Mouse (Mus musculus) kidney, postnatal 4 days (tissue): Measurements from ENCODE around the gene Rab33b.
A peak's percentile ranks its signal among the peaks of the same experiment; 100 is the strongest.
"Not testable (repeated sequence)": the region's sequence is repeated elsewhere in the genome, so short reads cannot be mapped to it uniquely, and the experiment has no call there.

Experiments
- DNase-seq, 2 experiments: peaks; one replicate each; pipeline ENCODE4 v3.0.0; 2021; ENCODE audit warnings: mixed read lengths in 2 of 2

Rab33b gene

GRCm38 (mm10) chr3:51483741-51484359 is at the start of gene Rab33b:
Gene Rab33b, plus strand, starts transcription at chr3:51483920.
- peak; percentile 97 to 99 for DNase-seq

- DNase-seq: not testable (repeated sequence)
Measured at GRCm38 (mm10) chr3:51434364-51434763, 49.4 kb upstream of the Rab33b start.

GRCm38 (mm10) chr3:51434871-51435595 is 48.7 kb upstream of the Rab33b start:
- no peak for DNase-seq

- no peak for DNase-seq
Measured at GRCm38 (mm10) chr3:51468530-51468929, 15.2 kb upstream of the Rab33b start.

GRCm38 (mm10) chr3:51475706-51476105 is 8.0 kb upstream of the Rab33b start:
- no peak for DNase-seq

- DNase-seq: no peak
Measured at GRCm38 (mm10) chr3:51479893-51480292, 3.8 kb upstream of the Rab33b start.

GRCm38 (mm10) chr3:51481059-51481458 is 2.7 kb upstream of the Rab33b start:
- peak; percentile 70 to 73 for DNase-seq

GRCm38 (mm10) chr3:51481881-51482280 is 1.8 kb upstream of the Rab33b start:
- no peak for DNase-seq

GRCm38 (mm10) chr3:51482781-51483180 is 939 bp upstream of the Rab33b start:
- DNase-seq: no peak

GRCm38 (mm10) chr3:51484370-51484769 is 650 bp downstream of the Rab33b start:
- DNase-seq: no peak

- no peak for DNase-seq
Measured at GRCm38 (mm10) chr3:51485347-51485746, 1.6 kb downstream of the Rab33b start.

- DNase-seq: no peak
Measured at GRCm38 (mm10) chr3:51486491-51487195, 2.9 kb downstream of the Rab33b start.

- no peak for DNase-seq
Measured at GRCm38 (mm10) chr3:51490088-51490753, 6.5 kb downstream of the Rab33b start.

- no peak for DNase-seq
Measured at GRCm38 (mm10) chr3:51493272-51493838, 9.6 kb downstream of the Rab33b start.

- no peak for DNase-seq
Measured at GRCm38 (mm10) chr3:51494466-51494865, 10.7 kb downstream of the Rab33b start.

- no peak for DNase-seq
Measured at GRCm38 (mm10) chr3:51495646-51496045, 11.9 kb downstream of the Rab33b start.

- DNase-seq: no peak
Measured at GRCm38 (mm10) chr3:51497978-51498377, 14.3 kb downstream of the Rab33b start.

- DNase-seq: no peak
Measured at GRCm38 (mm10) chr3:51498659-51499058, 14.9 kb downstream of the Rab33b start.

- DNase-seq: no peak
Measured at GRCm38 (mm10) chr3:51499876-51500275, 16.2 kb downstream of the Rab33b start.

GRCm38 (mm10) chr3:51504385-51504952 is 20.7 kb downstream of the Rab33b start:
- DNase-seq: no peak

- DNase-seq: peak; percentile 16 to 34
Measured at GRCm38 (mm10) chr3:51505465-51505864, 21.7 kb downstream of the Rab33b start.

- DNase-seq: peak; percentile 86 to 87
Measured at GRCm38 (mm10) chr3:51510903-51511302, 27.2 kb downstream of the Rab33b start.

- DNase-seq: no peak
Measured at GRCm38 (mm10) chr3:51511983-51512382, 28.3 kb downstream of the Rab33b start.
